Mouse (Mus musculus) midbrain, embryonic 12.5 days (tissue): ENCODE measurements around the gene Rab37. TPM values are rescaled to one million over a fixed set of nuclear protein-coding genes. Genes with fewer than 3 reads are reported as not detected.

Experiments
- ATAC-seq: fragments of 200-750 bp; cut with Nextera tagmentation; 2 replicates; pipeline ENCODE4 v1.8.0; 2017; ENCODE audit warnings: low read depth, moderate TSS enrichment, moderate library complexity; ENCODE audit not compliant: low FRiP score
- H3K27ac ChIP-seq: fragments of 300-500 bp; sonication (generic); replicated peaks from 2 replicates; pipeline ENCODE4 v1.5.1; 2016; ENCODE audit warnings: mild to moderate bottlenecking
- H3K27me3 ChIP-seq: fragments of 300-500 bp; sonication (generic); 2 replicates; pipeline ENCODE4 v1.6.1; 2016; ENCODE audit warnings: mild to moderate bottlenecking
- H3K36me3 ChIP-seq: fragments of 300-500 bp; sonication (generic); 2 replicates; pipeline ENCODE4 v1.6.1; 2016
- H3K4me1 ChIP-seq: fragments of 300-500 bp; sonication (generic); 2 replicates; pipeline ENCODE4 v1.6.1; 2016
- H3K4me2 ChIP-seq: fragments of 300-500 bp; sonication (generic); replicated peaks from 2 replicates; pipeline ENCODE4 v1.6.1; 2016; ENCODE audit warnings: mild to moderate bottlenecking, moderate library complexity
- H3K4me3 ChIP-seq: fragments of 300-500 bp; sonication (generic); 2 replicates; pipeline ENCODE4 v1.5.1; 2016; ENCODE audit warnings: mild to moderate bottlenecking
- H3K9ac ChIP-seq: fragments of 300-500 bp; sonication (generic); replicated peaks from 2 replicates; pipeline ENCODE4 v1.6.1; 2016; ENCODE audit warnings: mild to moderate bottlenecking, moderate library complexity
- H3K9me3 ChIP-seq: fragments of 300-500 bp; sonication (generic); 2 replicates; pipeline ENCODE4 v1.6.1; 2016; ENCODE audit warnings: mild to moderate bottlenecking
- WGBS: fragments of 180-500 bp; shearing (Covaris S2); methylation state at CpG from one replicate; pipeline ENCODE4 v1.1.7; 2016; 5-methylcytosine and 5-hydroxymethylcytosine counted together
- polyA plus RNA-seq: library from polyadenylated mRNA; unstranded; fragments of >200 nt; fragmentation: Nextera tagmentation; extraction: Ambion mirVana; gene quantifications from 2 replicates; pipeline ENCODE4 v1.2.1, GENCODE M21; 2016

Gene Rab37
- polyA plus RNA-seq, 1 experiment from 2014 or later, result 1.5 TPM

DNA sequence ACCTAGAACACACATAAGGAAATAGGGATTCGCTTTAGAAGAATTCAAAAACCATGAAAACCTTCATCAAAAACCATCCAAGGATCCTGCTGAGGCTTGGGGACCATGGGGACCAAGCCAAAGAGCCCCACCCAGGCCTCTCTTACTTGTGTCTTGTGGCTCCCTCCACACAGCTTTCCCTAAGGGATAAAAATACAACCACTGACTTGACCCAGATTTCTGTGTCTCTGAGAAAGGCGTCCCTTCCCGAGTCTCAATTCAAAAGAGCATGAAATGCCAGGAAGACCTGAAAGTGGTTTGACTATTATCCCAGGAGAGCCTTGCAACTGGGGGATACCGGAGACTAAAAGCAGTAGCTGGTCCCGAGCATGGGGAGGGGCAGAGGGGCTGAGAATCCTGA lies 18.2 kb upstream of the Rab37 start:
- H3K4me2 ChIP-seq, result no peak overlapping the region
- H3K9me3 ChIP-seq, result no peaks in the 10 kb centered on the region
- H3K36me3 ChIP-seq, result no peaks in the 10 kb centered on the region
- H3K4me1 ChIP-seq, result peaks cover 18% of the 10 kb centered on the region
- no peak for ATAC-seq
- no peak overlapping the region for H3K4me3 ChIP-seq
- H3K27me3 ChIP-seq, result peaks cover 50% of the 10 kb centered on the region
- 60% methylated on average over 5 of the region's 5 CpGs for WGBS
- no peak overlapping the region for H3K9ac ChIP-seq
- H3K27ac ChIP-seq, result no peak overlapping the region

DNA sequence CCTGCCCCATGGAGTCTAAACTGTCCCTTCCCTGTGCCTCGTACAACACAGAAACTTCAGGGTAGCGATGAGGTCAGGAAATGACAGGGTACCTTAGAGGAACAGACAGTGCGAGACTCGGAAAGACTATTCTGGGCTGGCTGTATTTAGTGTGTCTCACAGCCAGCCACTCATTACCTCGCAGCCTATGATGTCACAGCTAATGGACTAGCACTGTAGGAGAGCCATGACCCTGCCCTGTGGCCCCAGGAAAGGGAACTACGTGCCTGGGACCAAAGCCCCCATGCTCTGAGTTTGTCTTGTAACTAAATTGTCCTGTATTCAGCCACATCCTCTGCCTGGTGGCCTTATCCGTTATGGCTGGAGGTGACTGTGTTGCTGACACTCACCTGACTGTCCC lies 15.8 kb upstream of the Rab37 start:
- H3K27ac ChIP-seq, result no peak overlapping the region
- no peak overlapping the region for H3K4me3 ChIP-seq
- ATAC-seq, result no peak
- H3K4me2 ChIP-seq, result no peak overlapping the region
- peaks cover 18% of the 10 kb centered on the region for H3K4me1 ChIP-seq
- peaks cover 28% of the 10 kb centered on the region for H3K27me3 ChIP-seq
- no peak overlapping the region for H3K9ac ChIP-seq
- H3K36me3 ChIP-seq, result no peaks in the 10 kb centered on the region
- no peaks in the 10 kb centered on the region for H3K9me3 ChIP-seq
- 85% methylated on average over 7 of the region's 7 CpGs for WGBS

DNA sequence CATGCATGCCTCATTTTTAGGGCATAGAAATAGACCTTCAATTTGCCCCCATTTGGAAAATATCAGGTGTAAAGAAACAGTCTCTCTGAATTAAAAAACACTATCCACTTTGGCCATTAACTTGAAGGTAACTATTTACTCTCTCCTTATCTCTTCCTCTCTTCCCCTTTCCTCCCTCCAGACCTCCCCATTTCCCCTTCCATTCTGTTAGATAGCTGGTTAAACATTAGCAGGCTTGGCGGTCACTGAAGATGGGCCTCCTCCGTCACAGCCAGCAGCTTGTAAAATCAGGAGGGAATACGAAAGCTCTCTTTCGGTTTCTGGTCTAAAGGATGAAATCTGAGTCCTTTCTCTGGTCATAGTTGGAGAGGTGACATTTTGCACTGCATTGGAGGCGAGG lies 15.4 kb upstream of the Rab37 start:
- H3K27ac ChIP-seq, result no peak overlapping the region
- no peak overlapping the region for H3K4me2 ChIP-seq
- ATAC-seq, result no peak
- no peak overlapping the region for H3K4me3 ChIP-seq
- H3K9me3 ChIP-seq, result no peaks in the 10 kb centered on the region
- peaks cover 14% of the 10 kb centered on the region for H3K4me1 ChIP-seq
- WGBS, result 79% methylated on average over 5 of the region's 5 CpGs
- no peaks in the 10 kb centered on the region for H3K36me3 ChIP-seq
- peaks cover 24% of the 10 kb centered on the region for H3K27me3 ChIP-seq
- H3K9ac ChIP-seq, result no peak overlapping the region

DNA sequence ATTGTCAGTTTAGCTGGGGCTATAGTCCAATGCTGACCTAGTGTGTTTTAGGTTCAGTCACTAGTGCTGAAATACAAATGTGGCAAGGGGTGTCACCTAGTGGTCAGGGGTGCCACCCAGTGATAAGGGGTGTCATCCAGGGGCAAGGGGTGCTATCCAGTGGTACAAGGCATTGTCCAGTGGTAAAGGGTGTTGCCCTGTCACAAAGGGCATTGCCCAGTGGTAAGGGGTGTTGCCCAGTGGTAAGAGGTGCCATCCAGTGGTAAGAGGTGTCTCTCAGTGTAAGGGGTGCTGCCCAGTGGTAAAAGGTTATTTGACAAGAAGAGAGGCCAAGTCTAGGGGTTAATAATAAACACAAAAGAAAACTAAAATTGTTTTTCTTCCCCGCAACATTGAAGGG lies 13.8 kb upstream of the Rab37 start:
- WGBS, result 96% methylated on average over 1 of the region's 1 CpGs
- ATAC-seq, result no peak
- no peaks in the 10 kb centered on the region for H3K4me1 ChIP-seq

DNA sequence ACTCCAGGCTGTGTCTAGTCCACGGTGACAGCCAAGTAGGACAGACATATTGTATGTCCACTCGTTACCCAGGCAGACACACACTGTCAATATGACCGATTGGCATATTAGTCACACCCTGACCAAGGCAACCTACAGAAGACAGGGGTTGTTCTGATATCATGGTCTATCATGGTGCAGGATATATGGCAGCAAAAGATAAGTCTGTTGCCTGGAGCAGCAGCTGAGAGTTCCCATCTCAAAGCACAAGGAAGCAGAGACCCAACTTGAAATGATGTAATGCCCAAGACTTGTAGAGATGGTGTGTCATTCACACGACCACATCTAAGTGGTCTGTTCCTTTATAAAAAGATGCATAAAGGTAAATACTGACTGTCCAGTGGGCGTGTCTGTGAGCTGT lies 12.6 kb upstream of the Rab37 start:
- no peaks in the 10 kb centered on the region for H3K36me3 ChIP-seq
- ATAC-seq, result no peak
- WGBS, result 87% methylated on average over 5 of the region's 5 CpGs

More for the DNA sequence above, 13.8 kb upstream of the Rab37 start:
- no peak overlapping the region for H3K27ac ChIP-seq
- H3K9me3 ChIP-seq, result no peaks in the 10 kb centered on the region
- no peak overlapping the region for H3K9ac ChIP-seq
- H3K4me2 ChIP-seq, result no peak overlapping the region
- peaks cover 25% of the 10 kb centered on the region for H3K27me3 ChIP-seq
- no peak overlapping the region for H3K4me3 ChIP-seq
- H3K36me3 ChIP-seq, result no peaks in the 10 kb centered on the region

DNA sequence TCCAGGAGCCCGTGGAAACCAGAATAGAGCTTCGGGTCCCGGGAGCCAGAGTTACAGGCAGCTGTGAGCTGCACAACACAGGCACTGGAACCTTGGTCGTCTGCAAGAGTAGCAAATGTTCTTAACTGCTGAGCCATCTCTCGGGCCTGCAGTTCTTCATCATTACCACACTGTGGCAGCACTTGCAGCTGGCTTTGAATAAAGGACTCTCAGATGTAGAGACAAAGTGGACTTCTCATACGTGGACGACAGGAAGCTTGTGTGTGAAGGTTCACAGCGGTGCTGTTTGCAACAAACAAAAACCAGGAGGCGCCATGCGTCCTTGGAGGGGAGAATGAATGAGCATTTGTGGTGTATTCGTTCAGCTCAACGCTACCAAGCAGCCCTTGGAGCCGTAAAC lies 10.3 kb upstream of the Rab37 start:
- H3K9me3 ChIP-seq, result no peaks in the 10 kb centered on the region
- H3K27me3 ChIP-seq, result peaks cover 31% of the 10 kb centered on the region
- H3K27ac ChIP-seq, result no peak overlapping the region
- ATAC-seq, result no peak
- H3K4me1 ChIP-seq, result peaks cover 19% of the 10 kb centered on the region
- 37% methylated on average over 13 of the region's 13 CpGs for WGBS
- no peak overlapping the region for H3K4me3 ChIP-seq
- H3K36me3 ChIP-seq, result no peaks in the 10 kb centered on the region
- H3K9ac ChIP-seq, result no peak overlapping the region
- H3K4me2 ChIP-seq, result no peak overlapping the region

More for the DNA sequence above, 12.6 kb upstream of the Rab37 start:
- Histone ChIP-seq H3K4me1 (peaks cover 3% of the 10 kb centered on the region; the same call in 1 of the 2 replicates), H3K9me3 (no peaks in the 10 kb centered on the region), H3K4me3 (no peak overlapping the region), H3K27me3 (peaks cover 17% of the 10 kb centered on the region), H3K9ac (no peak overlapping the region), H3K27ac (no peak overlapping the region), H3K4me2 (no peak overlapping the region)

DNA sequence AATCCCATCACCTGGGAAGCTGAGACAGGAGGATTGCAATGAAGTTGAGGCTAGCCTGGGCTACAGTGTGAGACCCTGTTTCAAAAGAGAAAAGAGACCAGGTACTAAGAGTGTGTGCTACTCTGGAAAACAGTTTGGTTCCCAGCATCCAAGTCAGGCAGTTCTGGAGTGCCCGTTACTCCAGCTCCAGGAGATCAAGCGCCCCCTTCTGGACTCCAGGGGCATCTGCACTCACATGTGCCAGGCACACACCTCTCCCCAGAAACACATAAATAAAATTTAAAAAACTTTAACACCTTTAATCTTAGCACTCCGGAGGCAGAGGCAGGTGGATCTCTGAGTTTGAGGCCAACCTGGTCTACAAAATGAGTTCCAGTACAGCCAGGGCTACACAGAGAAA lies 9.9 kb upstream of the Rab37 start:
- no peak overlapping the region for H3K27ac ChIP-seq
- H3K4me2 ChIP-seq, result no peak overlapping the region
- H3K4me3 ChIP-seq, result no peak overlapping the region
- H3K4me1 ChIP-seq, result peaks cover 19% of the 10 kb centered on the region
- 65% methylated on average over 3 of the region's 3 CpGs for WGBS
- no peaks in the 10 kb centered on the region for H3K36me3 ChIP-seq
- no peak for ATAC-seq
- H3K9ac ChIP-seq, result no peak overlapping the region
- H3K27me3 ChIP-seq, result peaks cover 36% of the 10 kb centered on the region
- H3K9me3 ChIP-seq, result no peaks in the 10 kb centered on the region

DNA sequence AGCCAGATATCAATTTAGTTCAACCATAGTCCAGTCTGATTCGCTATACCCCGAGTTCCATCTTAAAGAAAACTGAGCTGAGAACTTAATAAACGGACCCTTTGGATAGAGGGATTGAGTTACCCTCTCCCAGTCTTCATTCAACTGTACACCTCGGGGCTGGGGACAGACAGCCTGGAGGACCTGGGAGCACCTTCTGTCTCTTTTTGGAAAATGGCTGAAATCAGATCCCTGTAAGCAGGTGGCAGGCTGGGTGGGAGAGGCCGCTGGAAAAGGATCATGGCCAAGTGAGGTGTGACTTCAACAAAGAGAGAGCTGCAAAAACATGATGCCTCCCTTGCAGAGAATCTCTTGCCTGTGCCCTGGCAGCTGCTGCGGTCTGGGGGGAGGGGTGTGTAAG lies 9.0 kb upstream of the Rab37 start:
- H3K27ac ChIP-seq, result no peak overlapping the region
- peaks cover 36% of the 10 kb centered on the region for H3K27me3 ChIP-seq
- no peak overlapping the region for H3K4me2 ChIP-seq
- H3K4me1 ChIP-seq, result peaks cover 19% of the 10 kb centered on the region
- H3K9ac ChIP-seq, result no peak overlapping the region
- 74% methylated on average over 6 of the region's 6 CpGs for WGBS
- no peaks in the 10 kb centered on the region for H3K36me3 ChIP-seq
- ATAC-seq, result no peak
- no peak overlapping the region for H3K4me3 ChIP-seq
- no peaks in the 10 kb centered on the region for H3K9me3 ChIP-seq

DNA sequence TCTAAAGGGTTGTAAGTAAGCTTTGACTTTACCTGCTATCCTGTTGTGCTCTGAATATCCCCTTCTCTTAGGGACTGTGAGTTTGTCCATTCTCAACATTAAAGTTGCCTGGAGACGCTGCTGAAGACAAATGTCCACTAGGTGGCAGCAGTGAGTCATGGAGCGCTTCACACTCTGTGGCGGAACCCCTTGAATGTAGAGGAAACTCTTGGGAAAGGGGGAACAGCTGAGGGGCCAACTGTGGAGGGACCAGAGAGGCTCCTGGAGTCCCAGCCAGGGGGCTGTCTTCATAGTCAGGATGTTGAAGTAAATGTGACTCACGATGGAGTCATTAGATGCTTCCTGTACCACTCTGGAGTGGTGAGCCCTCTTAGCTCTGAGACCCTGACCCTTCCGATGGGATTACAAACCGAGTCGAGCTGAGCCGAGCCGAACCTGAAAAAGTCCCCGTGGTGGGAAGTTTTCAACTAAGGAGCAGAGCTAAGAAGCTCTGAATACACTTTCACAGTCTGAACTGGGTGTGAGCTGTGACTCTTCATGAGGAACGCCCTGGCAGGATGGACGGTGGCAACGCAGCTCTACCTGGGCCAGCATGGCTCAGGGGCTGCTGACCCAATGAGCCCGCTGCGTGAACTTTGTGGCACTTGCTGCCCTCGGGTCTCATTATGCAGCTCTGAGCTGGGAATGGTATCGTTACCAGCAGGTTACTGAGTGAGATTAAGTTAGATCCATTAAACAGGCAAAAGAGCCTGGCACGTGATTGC lies 7.7 kb upstream of the Rab37 start:
- no peaks in the 10 kb centered on the region for H3K36me3 ChIP-seq
- H3K4me1 ChIP-seq, result peaks cover 23% of the 10 kb centered on the region
- peak overlapping the region; percentile 9; the same call in 1 of the 2 replicates for H3K4me2 ChIP-seq
- no peak overlapping the region for H3K27ac ChIP-seq
- H3K9ac ChIP-seq, result no peak overlapping the region
- H3K9me3 ChIP-seq, result no peaks in the 10 kb centered on the region
- H3K27me3 ChIP-seq, result peaks cover 36% of the 10 kb centered on the region
- 40% methylated on average over 18 of the region's 18 CpGs for WGBS
- H3K4me3 ChIP-seq, result no peak overlapping the region
- ATAC-seq, result no peak

DNA sequence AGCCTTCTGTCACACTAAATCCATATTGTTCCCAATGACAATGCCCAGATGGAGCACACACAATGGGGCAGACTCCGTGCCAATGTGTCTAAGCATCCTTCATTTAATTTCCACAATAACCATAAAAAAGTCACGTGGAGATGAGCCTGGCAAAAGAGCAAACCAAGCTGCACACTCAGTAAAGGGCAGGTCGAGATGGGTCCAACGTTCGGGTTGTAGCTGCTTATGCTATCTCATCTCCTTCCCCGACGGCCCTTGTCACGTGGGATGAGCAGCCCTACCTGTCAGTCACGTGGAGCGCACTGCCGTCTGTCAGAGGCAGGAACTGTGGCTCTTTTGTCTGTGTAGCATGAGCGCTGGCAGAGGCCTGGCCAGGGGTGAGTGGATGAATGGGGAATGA lies 6.6 kb upstream of the Rab37 start:
- ATAC-seq, result peak; percentile 12; the same call in 1 of the 2 replicates
- no peak overlapping the region for H3K27ac ChIP-seq
- H3K4me2 ChIP-seq, result no peak overlapping the region
- peaks cover 23% of the 10 kb centered on the region for H3K4me1 ChIP-seq
- H3K4me3 ChIP-seq, result no peak overlapping the region
- H3K27me3 ChIP-seq, result peaks cover 40% of the 10 kb centered on the region
- H3K9me3 ChIP-seq, result no peaks in the 10 kb centered on the region
- WGBS, result 20% methylated on average over 12 of the region's 12 CpGs
- H3K9ac ChIP-seq, result no peak overlapping the region
- H3K36me3 ChIP-seq, result no peaks in the 10 kb centered on the region

DNA sequence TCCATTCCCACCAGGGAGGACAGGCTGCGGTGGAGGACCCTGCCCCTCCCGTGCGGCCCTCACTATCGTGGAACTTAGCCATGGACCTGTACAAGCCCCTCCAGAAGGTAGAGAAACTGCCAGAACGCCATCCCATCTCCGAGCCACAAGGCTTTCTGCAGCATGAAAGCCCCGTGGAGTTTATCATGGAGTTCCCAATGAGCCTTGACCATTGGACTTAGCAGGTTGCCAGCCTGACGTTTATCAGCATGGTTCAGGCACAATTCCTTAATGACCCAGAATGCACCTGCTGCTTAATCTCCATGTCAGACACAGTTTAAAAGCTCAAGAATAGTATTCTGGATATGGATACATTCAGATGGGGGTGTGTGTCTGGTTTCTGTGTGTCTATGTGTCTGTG lies 6.2 kb upstream of the Rab37 start:
- no peaks in the 10 kb centered on the region for H3K9me3 ChIP-seq
- no peak overlapping the region for H3K9ac ChIP-seq
- WGBS, result 49% methylated on average over 8 of the region's 8 CpGs
- H3K4me3 ChIP-seq, result no peak overlapping the region
- H3K27me3 ChIP-seq, result peaks cover 42% of the 10 kb centered on the region
- no peak overlapping the region for H3K27ac ChIP-seq
- H3K4me2 ChIP-seq, result no peak overlapping the region
- H3K36me3 ChIP-seq, result no peaks in the 10 kb centered on the region
- ATAC-seq, result 0 out of 2 replicates have a peak, but pooled peaks have one; percentile 9
- H3K4me1 ChIP-seq, result peaks cover 23% of the 10 kb centered on the region

DNA sequence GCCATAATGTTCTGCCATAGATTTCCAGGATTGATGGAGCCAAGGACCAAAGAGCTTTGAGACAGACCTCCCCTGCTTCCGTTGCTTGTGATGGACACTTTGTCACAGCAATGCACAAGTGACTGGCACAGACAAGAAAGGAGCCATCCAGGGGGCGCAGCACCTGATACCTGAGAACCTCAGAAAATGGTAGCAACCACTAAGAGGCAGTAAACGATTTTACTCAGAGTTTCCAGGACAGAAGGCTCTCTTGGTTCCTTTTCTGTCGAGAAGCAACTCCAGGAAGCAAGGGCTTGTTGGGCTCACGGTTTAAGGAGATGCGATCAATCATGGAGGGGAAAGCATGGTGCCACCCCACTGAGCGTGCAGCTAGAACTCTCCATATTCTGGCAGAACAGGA lies 5.0 kb upstream of the Rab37 start:
- H3K4me2 ChIP-seq, result no peak overlapping the region
- H3K9me3 ChIP-seq, result no peaks in the 10 kb centered on the region
- peaks cover 53% of the 10 kb centered on the region for H3K27me3 ChIP-seq
- H3K4me1 ChIP-seq, result peaks cover 24% of the 10 kb centered on the region
- no peak overlapping the region for H3K27ac ChIP-seq
- 70% methylated on average over 7 of the region's 7 CpGs for WGBS
- H3K36me3 ChIP-seq, result no peaks in the 10 kb centered on the region
- no peak overlapping the region for H3K9ac ChIP-seq
- no peak overlapping the region for H3K4me3 ChIP-seq
- ATAC-seq, result no peak

DNA sequence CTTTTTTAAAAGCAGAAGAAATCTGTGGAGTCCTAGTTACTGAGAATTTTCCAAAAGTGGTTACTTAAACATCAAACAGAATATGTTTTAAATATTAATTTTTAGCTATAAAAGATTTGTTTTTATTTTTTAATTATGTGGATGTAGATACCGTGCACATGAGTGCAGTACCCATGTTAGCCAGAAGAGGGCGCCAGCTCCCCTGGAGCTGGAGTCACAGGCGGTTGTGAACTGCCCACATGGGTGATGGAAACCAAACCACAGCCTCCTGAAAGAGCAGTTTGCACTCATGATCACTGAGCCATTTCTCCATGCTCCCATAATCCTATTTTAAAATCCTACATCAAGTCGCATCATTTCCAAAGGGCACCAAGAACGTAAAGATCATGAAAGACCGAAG lies 1.4 kb upstream of the Rab37 start:
- WGBS, result 65% methylated on average over 6 of the region's 6 CpGs

More for the DNA sequence above, 1.4 kb upstream of the Rab37 start:
- Histone ChIP-seq H3K4me2 (no peak overlapping the region), H3K4me1 (peaks cover 17% of the 10 kb centered on the region), H3K27me3 (peaks cover 47% of the 10 kb centered on the region), H3K4me3 (no peak overlapping the region), H3K9me3 (no peaks in the 10 kb centered on the region), H3K9ac (no peak overlapping the region), H3K36me3 (no peaks in the 10 kb centered on the region), H3K27ac (no peak overlapping the region)
- ATAC-seq, result no peak
